Mouse (Mus musculus): ENCODE results near the gene Spata45.
"Not testable (repeated sequence)": the region's sequence is repeated elsewhere in the genome, so short reads cannot be mapped to it uniquely, and the experiment has no call there.

Gene Spata45

GRCm38 (mm10) chr1:191036554-191037334, at the start of gene Spata45:
Spata45 (plus strand) TSS chr1:191036639.
- no peak for DNase-seq

- DNase-seq = no peak
Measured at GRCm38 (mm10) chr1:190989437-190990082, 46.9 kb upstream of the Spata45 start.

- DNase-seq = peak; percentile 13
Measured at GRCm38 (mm10) chr1:190995548-190995947, 40.9 kb upstream of the Spata45 start.

GRCm38 (mm10) chr1:190996346-190996877, 40.0 kb upstream of the Spata45 start:
- no peak for DNase-seq

- no peak for DNase-seq
Measured at GRCm38 (mm10) chr1:190998027-190998426, 38.4 kb upstream of the Spata45 start.

GRCm38 (mm10) chr1:191000686-191001085, 35.8 kb upstream of the Spata45 start:
- peak; percentile 8 for DNase-seq

- DNase-seq = no peak
Measured at GRCm38 (mm10) chr1:191002201-191002600, 34.2 kb upstream of the Spata45 start.

- no peak for DNase-seq
Measured at GRCm38 (mm10) chr1:191008707-191009106, 27.7 kb upstream of the Spata45 start.

- no peak for DNase-seq
Measured at GRCm38 (mm10) chr1:191014271-191014670, 22.2 kb upstream of the Spata45 start.

GRCm38 (mm10) chr1:191019803-191020202, 16.6 kb upstream of the Spata45 start:
- DNase-seq = no peak

- DNase-seq = no peak
Measured at GRCm38 (mm10) chr1:191020217-191020924, 16.1 kb upstream of the Spata45 start.

GRCm38 (mm10) chr1:191021016-191021415, 15.4 kb upstream of the Spata45 start:
- no peak for DNase-seq

- no peak for DNase-seq
Measured at GRCm38 (mm10) chr1:191023140-191023539, 13.3 kb upstream of the Spata45 start.

- not testable (repeated sequence) for DNase-seq
Measured at GRCm38 (mm10) chr1:191023806-191024205, 12.6 kb upstream of the Spata45 start.

- peak; percentile 27 for DNase-seq
Measured at GRCm38 (mm10) chr1:191025016-191026012, 11.1 kb upstream of the Spata45 start.

GRCm38 (mm10) chr1:191026021-191026713, 10.3 kb upstream of the Spata45 start, which contains the start of gene Flvcr1:
Flvcr1 (minus strand) TSS chr1:191026158.
- DNase-seq = peak; percentile 98

- no peak for DNase-seq
Measured at GRCm38 (mm10) chr1:191030182-191030581, 6.3 kb upstream of the Spata45 start.

GRCm38 (mm10) chr1:191030922-191031425, 5.5 kb upstream of the Spata45 start:
- not testable (repeated sequence) for DNase-seq

- no peak for DNase-seq
Measured at GRCm38 (mm10) chr1:191035649-191036048, 790 bp upstream of the Spata45 start.

GRCm38 (mm10) chr1:191037999-191038398, 1.6 kb downstream of the Spata45 start:
- DNase-seq = no peak

GRCm38 (mm10) chr1:191041352-191041751, 4.9 kb downstream of the Spata45 start:
- no peak for DNase-seq

Data from cerebellum, adult 11 months (tissue).